Mouse (Mus musculus): ENCODE data around the gene Fbxw7. TPM values are rescaled to one million over a fixed set of nuclear protein-coding genes. Genes with fewer than 3 reads are reported as not detected.
A peak's percentile ranks its signal among the peaks of the same experiment; 100 is the strongest.

Gene Fbxw7
- polyA plus RNA-seq, 1 experiment from 2014 or later: 8.9 TPM

DNA sequence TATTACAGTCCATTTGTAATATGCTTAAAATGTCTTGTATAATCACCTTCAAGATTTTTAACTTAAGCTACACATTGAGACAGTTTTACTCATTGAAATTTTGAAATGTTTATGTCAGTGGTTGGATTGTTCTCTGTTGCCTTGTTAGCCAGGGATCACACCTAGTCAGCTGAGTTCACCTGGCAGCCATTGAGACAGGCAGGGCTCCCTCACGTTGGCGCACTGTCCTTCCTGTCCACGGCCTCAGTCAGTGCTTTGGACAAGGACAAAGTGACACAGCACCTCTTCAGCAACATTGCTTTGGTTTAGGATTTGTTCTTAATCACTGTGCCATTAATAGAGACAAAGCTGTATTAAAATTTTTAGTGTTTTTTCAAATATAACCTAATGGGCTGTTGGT lies 114.1 kb downstream of the Fbxw7 start:
- Histone ChIP-seq H3K27ac (replicated peaks in 1 of 2; ENCODE audit: control insufficient read depth in 1 of 2, insufficient read depth in 1 of 2, low read depth in 2 of 2, low read length in 2 of 2) (no peak overlapping the region), H3K36me3 (ENCODE audit: control insufficient read depth, insufficient read depth, low read length) (no peaks in the 10 kb centered on the region), H3K9ac (ENCODE audit: low read length) (no peak overlapping the region), H3K27me3 (ENCODE audit: control insufficient read depth, insufficient read depth, low read length) (no peaks in the 10 kb centered on the region), H3K4me3 (ENCODE audit: control insufficient read depth in 1 of 2, insufficient read depth in 1 of 2, low read depth in 1 of 2, low read length in 2 of 2) (no peak overlapping the region), H3K9me3 (ENCODE audit: control insufficient read depth, low read length) (no peaks in the 10 kb centered on the region), H3K4me1 (ENCODE audit: control insufficient read depth in 2 of 2, insufficient read depth in 2 of 2, low read length in 2 of 2) (peaks cover 2 to 9% of the 10 kb centered on the region in 2 experiments; a peak in 2 of 4 replicates), H3K4me2 (ENCODE audit: low read length) (no peak overlapping the region)
- ATAC-seq (ENCODE audit: insufficient number of reproducible peaks, insufficient read depth, low FRiP score, low read depth): no peak
- WGBS: 70% methylated on average over 3 of the region's 3 CpGs

- Histone ChIP-seq H3K4me2 (ENCODE audit: low read length) (no peak overlapping the region), H3K9ac (ENCODE audit: low read length) (no peak overlapping the region), H3K4me3 (ENCODE audit: control insufficient read depth in 1 of 2, insufficient read depth in 1 of 2, low read depth in 1 of 2, low read length in 2 of 2) (no peak overlapping the region), H3K9me3 (ENCODE audit: control insufficient read depth, low read length) (no peaks in the 10 kb centered on the region), H3K27ac (replicated peaks in 1 of 2; ENCODE audit: control insufficient read depth in 1 of 2, insufficient read depth in 1 of 2, low read depth in 2 of 2, low read length in 2 of 2) (peak overlapping the region in 1 of 2 experiments; percentile 42; a peak in 1 of 4 replicates), H3K27me3 (ENCODE audit: control insufficient read depth, insufficient read depth, low read length) (no peaks in the 10 kb centered on the region), H3K4me1 (ENCODE audit: control insufficient read depth in 2 of 2, insufficient read depth in 2 of 2, low read length in 2 of 2) (0 out of 4 replicates have a peak, but pooled peaks cover 1 to 3% of the 10 kb centered on the region in 2 experiments), H3K36me3 (ENCODE audit: control insufficient read depth, insufficient read depth, low read length) (no peaks in the 10 kb centered on the region)
- ATAC-seq (ENCODE audit: insufficient number of reproducible peaks, insufficient read depth, low FRiP score, low read depth): no peak
- 48% methylated on average over 3 of the region's 3 CpGs for WGBS
These were observed 115.6 kb downstream of the Fbxw7 start for GRCm38 (mm10) chr3:84930683-84931082.

DNA sequence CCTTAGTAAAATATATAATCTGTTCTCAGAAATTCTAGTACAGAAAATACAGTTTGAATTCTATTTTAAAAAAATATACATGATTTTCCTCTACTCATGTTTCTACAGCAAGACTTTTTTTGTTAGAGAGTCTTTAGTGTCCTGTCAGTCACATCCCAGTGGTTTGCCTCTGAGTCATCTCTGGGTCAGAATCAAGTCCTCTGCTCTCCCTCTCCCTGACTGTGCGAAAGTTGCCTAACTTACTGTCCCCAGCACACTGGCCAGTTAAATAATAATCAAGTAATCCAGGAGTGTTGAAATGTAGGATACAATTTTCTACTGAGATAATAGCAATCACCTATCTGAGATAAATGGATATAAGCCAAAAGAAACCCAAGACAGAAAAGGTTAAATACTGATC lies 120.7 kb downstream of the Fbxw7 start:
- ATAC-seq (ENCODE audit: insufficient number of reproducible peaks, insufficient read depth, low FRiP score, low read depth): no peak
- Histone ChIP-seq H3K4me2 (ENCODE audit: low read length) (no peak overlapping the region), H3K4me3 (ENCODE audit: control insufficient read depth in 1 of 2, insufficient read depth in 1 of 2, low read depth in 1 of 2, low read length in 2 of 2) (no peak overlapping the region), H3K36me3 (ENCODE audit: control insufficient read depth, insufficient read depth, low read length) (no peaks in the 10 kb centered on the region), H3K9me3 (ENCODE audit: control insufficient read depth, low read length) (no peaks in the 10 kb centered on the region), H3K27me3 (ENCODE audit: control insufficient read depth, insufficient read depth, low read length) (no peaks in the 10 kb centered on the region), H3K4me1 (ENCODE audit: control insufficient read depth in 2 of 2, insufficient read depth in 2 of 2, low read length in 2 of 2) (0 out of 4 replicates have a peak, but pooled peaks cover 0 to 1% of the 10 kb centered on the region in 2 experiments), H3K27ac (replicated peaks in 1 of 2; ENCODE audit: control insufficient read depth in 1 of 2, insufficient read depth in 1 of 2, low read depth in 2 of 2, low read length in 2 of 2) (no peak overlapping the region), H3K9ac (ENCODE audit: low read length) (no peak overlapping the region)
- 72% methylated on average over 1 of the region's 1 CpGs for WGBS

DNA sequence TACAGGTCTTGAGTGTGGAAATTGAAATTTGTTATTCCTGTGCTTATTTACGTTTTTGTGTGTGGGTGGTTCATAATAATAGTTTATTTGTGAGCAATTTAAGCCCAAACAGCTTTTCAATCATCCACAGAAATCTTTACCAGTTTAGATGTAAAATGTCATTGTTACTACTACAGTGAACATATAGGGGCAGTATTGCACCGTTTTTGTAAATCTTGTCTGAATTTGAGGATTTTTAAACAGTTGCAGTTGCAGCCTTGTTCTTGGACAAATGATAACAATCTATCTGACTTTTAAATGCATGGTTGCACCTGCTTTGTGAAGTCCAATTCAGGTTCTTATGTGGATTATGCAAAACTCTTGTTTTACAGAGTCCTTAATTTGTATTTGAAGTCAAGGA lies 121.2 kb downstream of the Fbxw7 start:
- H3K27me3 ChIP-seq (ENCODE audit: control insufficient read depth, insufficient read depth, low read length): no peaks in the 10 kb centered on the region
- H3K36me3 ChIP-seq (ENCODE audit: control insufficient read depth, insufficient read depth, low read length): no peaks in the 10 kb centered on the region
- no peak overlapping the region for H3K27ac ChIP-seq (replicated peaks in 1 of 2; ENCODE audit: control insufficient read depth in 1 of 2, insufficient read depth in 1 of 2, low read depth in 2 of 2, low read length in 2 of 2)
- no peaks in the 10 kb centered on the region for H3K4me1 ChIP-seq (ENCODE audit: control insufficient read depth in 2 of 2, insufficient read depth in 2 of 2, low read length in 2 of 2)
- ATAC-seq (ENCODE audit: insufficient number of reproducible peaks, insufficient read depth, low FRiP score, low read depth): no peak
- no peak overlapping the region for H3K4me3 ChIP-seq (ENCODE audit: control insufficient read depth in 1 of 2, insufficient read depth in 1 of 2, low read depth in 1 of 2, low read length in 2 of 2)
- no peaks in the 10 kb centered on the region for H3K9me3 ChIP-seq (ENCODE audit: control insufficient read depth, low read length)
- WGBS: 60% methylated on average over 2 of the region's 2 CpGs
- no peak overlapping the region for H3K9ac ChIP-seq (ENCODE audit: low read length)
- no peak overlapping the region for H3K4me2 ChIP-seq (ENCODE audit: low read length)

DNA sequence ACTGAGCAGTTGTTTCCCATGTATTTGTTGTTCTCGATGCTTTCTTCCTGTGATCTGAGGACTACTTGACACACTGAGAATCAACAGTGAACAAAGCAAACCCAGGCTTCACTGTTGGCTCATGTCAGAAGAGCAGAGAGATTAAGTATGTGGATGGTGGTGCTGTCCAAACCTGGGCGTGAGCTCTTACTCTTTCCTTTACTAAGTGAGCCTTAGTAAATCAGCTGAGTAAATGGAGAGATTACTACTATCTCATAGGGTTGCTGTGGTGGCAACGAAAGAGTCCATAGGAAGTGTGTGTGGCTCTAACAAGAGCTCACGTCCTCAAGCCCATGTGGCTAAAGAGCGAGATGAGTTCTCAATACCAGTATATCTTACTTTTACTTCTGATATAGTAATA lies 121.9 kb downstream of the Fbxw7 start:
- no peak for ATAC-seq (ENCODE audit: insufficient number of reproducible peaks, insufficient read depth, low FRiP score, low read depth)
- H3K9ac ChIP-seq (ENCODE audit: low read length): no peak overlapping the region
- H3K27ac ChIP-seq (replicated peaks in 1 of 2; ENCODE audit: control insufficient read depth in 1 of 2, insufficient read depth in 1 of 2, low read depth in 2 of 2, low read length in 2 of 2): no peak overlapping the region
- H3K4me3 ChIP-seq (ENCODE audit: control insufficient read depth in 1 of 2, insufficient read depth in 1 of 2, low read depth in 1 of 2, low read length in 2 of 2): no peak overlapping the region
- H3K4me1 ChIP-seq (ENCODE audit: control insufficient read depth in 2 of 2, insufficient read depth in 2 of 2, low read length in 2 of 2): no peaks in the 10 kb centered on the region
- no peaks in the 10 kb centered on the region for H3K36me3 ChIP-seq (ENCODE audit: control insufficient read depth, insufficient read depth, low read length)
- H3K27me3 ChIP-seq (ENCODE audit: control insufficient read depth, insufficient read depth, low read length): no peaks in the 10 kb centered on the region
- no peak overlapping the region for H3K4me2 ChIP-seq (ENCODE audit: low read length)
- WGBS: 72% methylated on average over 5 of the region's 5 CpGs
- H3K9me3 ChIP-seq (ENCODE audit: control insufficient read depth, low read length): no peaks in the 10 kb centered on the region

GRCm38 (mm10) chr3:84937360-84938355 lies 122.6 kb downstream of the Fbxw7 start:
- WGBS: 69% methylated on average over 12 of the region's 12 CpGs
- no peak overlapping the region for H3K27ac ChIP-seq (replicated peaks in 1 of 2; ENCODE audit: control insufficient read depth in 1 of 2, insufficient read depth in 1 of 2, low read depth in 2 of 2, low read length in 2 of 2)
- H3K4me1 ChIP-seq (ENCODE audit: control insufficient read depth in 2 of 2, insufficient read depth in 2 of 2, low read length in 2 of 2): no peaks in the 10 kb centered on the region
- H3K9ac ChIP-seq (ENCODE audit: low read length): no peak overlapping the region; the same call in 1 of the 2 replicates
- H3K27me3 ChIP-seq (ENCODE audit: control insufficient read depth, insufficient read depth, low read length): no peaks in the 10 kb centered on the region
- H3K36me3 ChIP-seq (ENCODE audit: control insufficient read depth, insufficient read depth, low read length): no peaks in the 10 kb centered on the region
- no peak overlapping the region for H3K4me2 ChIP-seq (ENCODE audit: low read length)
- H3K4me3 ChIP-seq (ENCODE audit: control insufficient read depth in 1 of 2, insufficient read depth in 1 of 2, low read depth in 1 of 2, low read length in 2 of 2): no peak overlapping the region
- no peaks in the 10 kb centered on the region for H3K9me3 ChIP-seq (ENCODE audit: control insufficient read depth, low read length)
- ATAC-seq (ENCODE audit: insufficient number of reproducible peaks, insufficient read depth, low FRiP score, low read depth): no peak

DNA sequence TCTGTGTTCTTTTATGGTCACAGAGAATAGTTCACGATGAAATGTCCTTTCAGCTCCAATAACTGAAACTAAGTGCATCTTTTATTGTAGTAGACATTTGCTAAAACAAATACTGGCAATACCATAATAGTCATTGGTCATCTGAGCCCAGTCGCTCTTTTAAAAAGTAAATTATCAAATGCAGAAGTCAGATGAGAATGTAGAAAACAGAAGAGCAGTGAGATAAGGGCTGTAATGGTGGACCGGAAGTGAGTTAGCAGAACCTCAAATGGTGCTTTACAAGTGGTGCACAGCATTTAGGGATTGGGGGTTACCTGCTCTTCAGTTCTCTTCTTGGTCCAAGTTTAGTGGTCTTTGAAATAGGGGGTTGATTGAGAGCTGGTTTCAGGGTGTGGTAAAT lies 129.9 kb downstream of the Fbxw7 start:
- no peak overlapping the region for H3K4me3 ChIP-seq (ENCODE audit: control insufficient read depth in 1 of 2, insufficient read depth in 1 of 2, low read depth in 1 of 2, low read length in 2 of 2)
- H3K4me1 ChIP-seq (ENCODE audit: control insufficient read depth in 2 of 2, insufficient read depth in 2 of 2, low read length in 2 of 2): 0 out of 4 replicates have a peak, but pooled peaks cover 0 to 4% of the 10 kb centered on the region in 2 experiments
- WGBS: 86% methylated on average over 3 of the region's 3 CpGs
- no peak overlapping the region for H3K9ac ChIP-seq (ENCODE audit: low read length)
- H3K4me2 ChIP-seq (ENCODE audit: low read length): no peak overlapping the region
- H3K27ac ChIP-seq (replicated peaks in 1 of 2; ENCODE audit: control insufficient read depth in 1 of 2, insufficient read depth in 1 of 2, low read depth in 2 of 2, low read length in 2 of 2): no peak overlapping the region
- no peak for ATAC-seq (ENCODE audit: insufficient number of reproducible peaks, insufficient read depth, low FRiP score, low read depth)
- no peaks in the 10 kb centered on the region for H3K27me3 ChIP-seq (ENCODE audit: control insufficient read depth, insufficient read depth, low read length)
- H3K9me3 ChIP-seq (ENCODE audit: control insufficient read depth, low read length): no peaks in the 10 kb centered on the region
- H3K36me3 ChIP-seq (ENCODE audit: control insufficient read depth, insufficient read depth, low read length): no peaks in the 10 kb centered on the region
